Mouse (Mus musculus) stomach, embryonic 15.5 days (tissue): ENCODE measurements around the gene B4galt1. TPM values are rescaled to one million over a fixed set of nuclear protein-coding genes. Genes with fewer than 3 reads are reported as not detected.

Experiments
- ATAC-seq: fragments of 200-750 bp; cut with Nextera tagmentation; 2 replicates; pipeline ENCODE4 v1.8.0; 2017; ENCODE audit warnings: low read depth, moderate number of reproducible peaks, moderate TSS enrichment; ENCODE audit not compliant: insufficient read depth, low FRiP score
- H3K27ac ChIP-seq: fragments of 300-500 bp; sonication (generic); 2 replicates; pipeline ENCODE4 v1.5.1; 2015; ENCODE audit warnings: mild to moderate bottlenecking, inconsistent platforms
- H3K27me3 ChIP-seq: fragments of 300-500 bp; sonication (generic); replicated peaks from 2 replicates; pipeline ENCODE4 v1.6.1; 2015; ENCODE audit warnings: inconsistent platforms
- H3K36me3 ChIP-seq: fragments of 300-500 bp; sonication (generic); 2 replicates; pipeline ENCODE4 v1.6.1; 2015; ENCODE audit warnings: inconsistent platforms
- H3K4me1 ChIP-seq: fragments of 300-500 bp; sonication (generic); 2 replicates; pipeline ENCODE4 v1.6.1; 2015; ENCODE audit warnings: inconsistent platforms
- H3K4me2 ChIP-seq: fragments of 300-500 bp; sonication (generic); 2 replicates; pipeline ENCODE4 v1.6.1; 2015; ENCODE audit warnings: mild to moderate bottlenecking, inconsistent platforms
- H3K4me3 ChIP-seq: fragments of 300-500 bp; sonication (generic); replicated peaks from 2 replicates; pipeline ENCODE4 v1.5.1; 2015; ENCODE audit warnings: inconsistent platforms
- H3K9ac ChIP-seq: fragments of 300-500 bp; sonication (generic); 2 replicates; pipeline ENCODE4 v1.6.1; 2015; ENCODE audit warnings: inconsistent platforms
- H3K9me3 ChIP-seq: fragments of 300-500 bp; sonication (generic); 2 replicates; pipeline ENCODE4 v1.6.1; 2016; ENCODE audit warnings: inconsistent platforms
- WGBS: fragments of 180-500 bp; shearing (Covaris S2); methylation state at CpG from one replicate; pipeline ENCODE4 v1.1.7; 2015; 5-methylcytosine and 5-hydroxymethylcytosine counted together
- polyA plus RNA-seq: library from polyadenylated mRNA; unstranded; fragments of >200 nt; fragmentation: Nextera tagmentation; extraction: Ambion mirVana; gene quantifications from 2 replicates; pipeline ENCODE4 v1.2.1, GENCODE M21; 2015

Gene B4galt1
- polyA plus RNA-seq, 1 experiment from 2014 or later: 47.2 TPM

DNA sequence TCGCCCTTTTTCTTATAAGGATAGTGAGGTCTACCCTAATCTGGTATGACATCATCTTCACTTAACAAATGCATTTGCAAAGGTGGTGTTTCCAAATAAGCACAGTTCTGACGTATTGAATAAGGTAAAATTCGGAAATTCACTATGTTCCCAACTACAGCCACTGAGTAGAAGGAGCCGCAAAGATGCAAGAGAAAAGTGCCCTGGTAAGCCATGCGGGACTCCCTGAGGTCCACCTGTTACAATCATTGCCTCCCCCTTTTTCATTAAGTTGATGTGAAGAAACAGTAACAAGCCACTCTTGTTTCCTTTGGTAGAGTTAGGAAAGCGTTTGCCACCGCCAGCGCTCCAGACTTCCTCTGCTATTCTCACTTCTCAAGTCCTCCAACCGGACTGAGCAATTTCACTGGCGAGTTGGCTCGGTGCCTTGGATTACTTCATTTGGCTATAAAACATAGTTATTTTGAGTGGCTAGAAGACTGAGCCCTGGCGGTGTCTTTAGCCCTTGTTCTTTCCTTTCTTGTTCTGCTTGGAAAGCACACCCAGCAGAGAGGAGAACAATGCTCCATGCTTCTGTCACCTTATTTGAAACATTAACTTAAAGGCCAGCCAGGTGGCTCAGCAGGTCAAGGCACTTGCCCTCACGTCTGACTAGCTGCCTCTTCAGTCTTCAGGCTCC, 14.9 kb upstream of the B4galt1 start:
- Histone ChIP-seq H3K4me3 (no peak overlapping the region), H3K27ac (0 out of 2 replicates have a peak overlapping the region, but pooled peaks have one; percentile 8), H3K4me2 (no peak overlapping the region), H3K27me3 (no peaks in the 10 kb centered on the region), H3K9me3 (no peaks in the 10 kb centered on the region), H3K9ac (no peak overlapping the region), H3K36me3 (no peaks in the 10 kb centered on the region), H3K4me1 (peaks cover 12% of the 10 kb centered on the region)
- ATAC-seq: no peak; the same call in 1 of the 2 replicates
- 53% methylated on average over 13 of the region's 13 CpGs for WGBS

DNA sequence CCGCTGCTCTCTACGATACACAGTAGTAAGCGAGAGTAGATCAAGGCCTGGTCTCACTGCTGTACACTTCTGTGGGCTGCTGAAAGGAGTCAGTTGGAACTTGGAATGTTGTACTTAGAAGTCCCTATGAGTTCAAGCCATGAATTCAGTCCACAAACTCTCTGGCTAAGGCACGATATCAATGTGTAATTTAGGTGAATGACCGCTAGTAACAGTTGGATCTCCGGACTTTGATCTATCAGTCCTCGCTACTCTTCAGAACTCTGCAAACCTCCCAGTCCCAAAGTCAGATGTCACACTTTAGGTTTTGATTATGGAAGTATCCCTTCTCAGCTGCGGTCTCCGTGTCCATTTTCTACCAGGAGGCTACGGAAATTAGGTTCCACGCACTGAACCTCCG, 10.6 kb upstream of the B4galt1 start:
- Histone ChIP-seq H3K36me3 (no peaks in the 10 kb centered on the region), H3K4me1 (peaks cover 5% of the 10 kb centered on the region), H3K9me3 (no peaks in the 10 kb centered on the region), H3K9ac (no peak overlapping the region), H3K27ac (no peak overlapping the region), H3K4me2 (no peak overlapping the region), H3K27me3 (no peaks in the 10 kb centered on the region), H3K4me3 (no peak overlapping the region)
- 92% methylated on average over 12 of the region's 12 CpGs for WGBS
- no peak for ATAC-seq

DNA sequence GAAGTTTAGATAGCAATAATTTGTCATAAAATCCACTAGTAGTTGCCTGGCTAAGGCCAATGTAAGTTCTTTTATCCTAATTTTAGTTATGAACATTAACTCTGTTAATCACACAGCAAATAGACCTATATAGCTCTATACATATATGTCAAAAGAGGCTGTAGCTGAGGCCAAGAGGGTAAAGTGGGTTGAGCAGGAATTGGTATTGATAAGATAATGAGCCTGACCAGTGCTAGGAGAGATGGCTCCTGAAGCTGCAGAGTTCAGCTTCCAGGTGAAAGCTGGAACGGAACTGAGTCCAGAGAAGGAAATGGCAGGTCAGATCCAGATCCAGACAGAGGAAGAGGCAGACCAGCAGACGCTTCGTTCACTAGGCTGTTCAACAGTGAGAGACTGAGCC, 9.5 kb upstream of the B4galt1 start:
- Histone ChIP-seq H3K9ac (no peak overlapping the region), H3K27ac (no peak overlapping the region), H3K4me2 (no peak overlapping the region), H3K4me3 (no peak overlapping the region), H3K27me3 (no peaks in the 10 kb centered on the region), H3K36me3 (no peaks in the 10 kb centered on the region), H3K4me1 (no peaks in the 10 kb centered on the region), H3K9me3 (no peaks in the 10 kb centered on the region)
- no peak for ATAC-seq
- 74% methylated on average over 3 of the region's 3 CpGs for WGBS

DNA sequence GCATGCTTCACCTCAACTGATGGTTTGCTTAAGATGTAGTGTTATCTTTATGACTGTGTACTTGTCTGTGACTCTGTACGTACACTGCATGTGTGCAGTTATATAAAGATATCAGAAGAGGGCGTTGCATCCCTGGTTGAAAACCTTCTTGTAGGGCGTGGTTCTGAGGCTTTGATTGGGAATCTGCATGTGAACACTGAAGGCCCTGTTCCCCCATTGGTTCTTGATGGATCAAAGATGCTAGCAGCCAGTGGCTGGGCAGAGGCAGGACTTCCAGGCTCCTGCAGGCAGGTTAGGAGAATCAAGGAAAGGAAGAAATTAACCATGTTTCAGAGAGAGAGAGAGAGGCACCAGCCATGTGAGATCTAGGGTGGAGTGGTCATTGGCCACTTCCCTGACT, 7.3 kb upstream of the B4galt1 start:
- Histone ChIP-seq H3K27me3 (no peaks in the 10 kb centered on the region), H3K4me3 (no peak overlapping the region), H3K4me1 (no peaks in the 10 kb centered on the region), H3K9me3 (no peaks in the 10 kb centered on the region), H3K36me3 (no peaks in the 10 kb centered on the region), H3K9ac (no peak overlapping the region), H3K27ac (no peak overlapping the region), H3K4me2 (no peak overlapping the region)
- WGBS: 81% methylated on average over 3 of the region's 3 CpGs
- ATAC-seq: no peak

DNA sequence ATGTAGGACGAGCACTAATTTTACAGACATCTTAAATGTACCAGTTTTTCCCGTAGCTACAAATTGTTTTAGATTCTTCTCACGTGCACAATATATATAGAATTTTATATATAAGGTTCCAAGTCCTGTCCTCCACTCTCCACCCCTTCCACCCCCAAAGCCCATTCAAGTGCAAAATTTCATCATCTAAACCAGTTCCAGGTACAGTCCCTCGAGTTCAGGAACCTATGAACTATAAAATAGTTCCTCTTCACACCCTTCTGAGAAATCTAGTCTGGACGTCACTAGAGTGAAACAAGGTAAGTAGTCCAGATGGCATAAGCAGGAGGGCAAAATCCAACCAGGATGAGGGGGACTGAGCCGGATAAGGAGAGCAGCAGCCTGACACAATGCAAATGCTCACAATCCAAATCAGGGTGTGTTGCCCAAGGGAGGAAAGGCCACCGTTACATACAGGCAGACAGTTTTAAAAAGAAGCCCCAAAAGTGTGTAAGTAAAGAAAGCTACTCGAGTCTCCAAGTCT, 4.1 kb upstream of the B4galt1 start:
- H3K36me3 ChIP-seq: no peaks in the 10 kb centered on the region
- no peak overlapping the region for H3K4me3 ChIP-seq
- H3K27ac ChIP-seq: no peak overlapping the region
- no peaks in the 10 kb centered on the region for H3K9me3 ChIP-seq
- 81% methylated on average over 8 of the region's 8 CpGs for WGBS
- ATAC-seq: no peak
- H3K9ac ChIP-seq: no peak overlapping the region
- peaks cover 9% of the 10 kb centered on the region; the same call in 1 of the 2 replicates for H3K4me1 ChIP-seq
- no peaks in the 10 kb centered on the region for H3K27me3 ChIP-seq
- H3K4me2 ChIP-seq: no peak overlapping the region

DNA sequence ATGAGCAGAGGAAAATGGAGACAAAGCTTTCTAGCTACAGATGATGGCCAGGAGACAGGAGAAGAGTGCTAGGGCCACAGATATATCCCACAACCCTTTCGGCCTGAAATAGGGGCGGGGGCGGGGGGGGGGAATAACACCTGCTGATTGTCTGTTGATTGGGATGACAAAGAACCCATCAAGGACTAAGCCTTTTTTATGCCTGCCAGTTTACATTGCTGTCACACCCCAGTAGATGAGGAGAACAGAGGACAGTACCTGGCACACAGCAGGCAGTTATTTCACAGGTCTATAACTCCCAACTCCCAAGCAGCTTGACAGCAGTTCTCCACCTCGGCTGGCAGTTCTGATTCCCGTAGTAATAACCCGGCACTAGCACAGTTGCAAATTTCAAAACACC, 2.8 kb upstream of the B4galt1 start:
- Histone ChIP-seq H3K27me3 (no peaks in the 10 kb centered on the region), H3K4me3 (no peak overlapping the region), H3K36me3 (no peaks in the 10 kb centered on the region), H3K4me2 (no peak overlapping the region), H3K4me1 (peaks cover 9% of the 10 kb centered on the region; the same call in 1 of the 2 replicates), H3K9ac (no peak overlapping the region), H3K27ac (no peak overlapping the region), H3K9me3 (no peaks in the 10 kb centered on the region)
- no peak for ATAC-seq
- WGBS: 71% methylated on average over 6 of the region's 6 CpGs

DNA sequence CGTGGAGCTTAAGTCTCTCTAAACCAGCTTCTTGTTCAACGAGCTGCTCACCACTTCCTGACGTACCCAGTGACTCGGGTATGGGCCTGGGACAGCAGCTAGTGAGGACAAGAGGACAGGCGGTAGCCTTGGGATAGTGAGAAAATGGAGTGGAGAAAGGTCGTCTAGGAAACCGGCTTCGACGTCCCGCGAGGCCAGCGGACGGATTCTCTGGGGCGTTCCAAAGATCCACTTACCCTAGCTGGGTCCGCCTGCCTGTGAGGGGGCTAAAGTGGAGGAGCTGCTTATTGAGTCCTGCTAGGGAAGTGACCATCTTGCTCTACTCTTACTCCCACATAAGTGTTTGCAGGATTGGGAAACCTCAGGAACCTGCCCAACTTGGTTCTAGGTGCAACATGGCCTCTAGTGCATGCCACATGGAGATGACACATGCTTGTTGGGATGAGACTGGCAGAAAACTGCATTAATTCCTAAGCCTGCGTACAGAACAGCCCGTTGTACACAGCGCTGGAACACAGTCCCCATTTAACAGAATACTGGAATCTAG, 655 bp upstream of the B4galt1 start:
- peaks cover 25% of the 10 kb centered on the region for H3K4me1 ChIP-seq
- no peaks in the 10 kb centered on the region for H3K27me3 ChIP-seq
- H3K9ac ChIP-seq: peak overlapping the region; percentile 60
- H3K27ac ChIP-seq: peak overlapping the region; percentile 96
- no peaks in the 10 kb centered on the region for H3K9me3 ChIP-seq
- H3K4me3 ChIP-seq: peak overlapping the region; percentile 86
- H3K36me3 ChIP-seq: no peaks in the 10 kb centered on the region
- ATAC-seq: no peak; the same call in 1 of the 2 replicates
- peak overlapping the region; percentile 87 for H3K4me2 ChIP-seq
- WGBS: 11% methylated on average over 18 of the region's 18 CpGs

DNA sequence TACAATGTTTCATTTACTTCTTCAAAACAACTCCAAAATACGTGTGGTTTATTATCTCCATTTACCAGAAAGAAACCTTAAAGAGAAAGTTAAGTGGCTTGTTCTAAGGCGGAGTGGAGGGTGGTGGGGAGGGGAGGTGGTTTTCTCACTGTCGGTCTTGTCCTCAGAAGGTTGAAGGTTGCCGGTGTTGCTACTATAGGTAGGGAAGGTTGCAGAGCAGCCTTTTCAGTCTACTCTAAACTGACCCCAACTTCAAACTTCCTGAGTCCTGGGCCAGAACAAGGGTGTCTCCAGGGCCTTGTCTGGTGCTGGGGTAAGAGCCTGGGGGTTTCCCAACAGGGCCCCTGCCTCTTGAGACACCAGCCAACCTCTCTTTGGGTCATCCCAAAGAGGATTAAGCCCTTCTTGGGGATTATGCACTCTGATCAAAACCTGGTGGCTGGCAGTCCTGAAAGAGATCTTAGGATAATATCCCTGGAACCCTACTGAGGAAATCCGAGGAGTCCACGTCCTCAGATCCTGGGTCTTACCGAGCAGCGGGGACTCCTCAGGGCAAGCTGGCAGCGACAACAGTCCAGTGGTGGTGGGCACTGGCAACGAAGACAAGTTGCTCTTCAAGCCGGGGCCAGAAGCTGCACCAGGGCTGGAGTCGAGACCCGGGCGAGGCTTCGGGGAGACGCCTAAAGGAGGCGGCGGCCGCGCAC, 792 bp downstream of the B4galt1 start:
- WGBS: under 1% methylated on average over 20 of the region's 20 CpGs
- H3K4me2 ChIP-seq: peak overlapping the region; percentile 87
- H3K4me3 ChIP-seq: peak overlapping the region; percentile 86
- ATAC-seq: no peak
- H3K27ac ChIP-seq: peak overlapping the region; percentile 96
- peak overlapping the region; percentile 88 for H3K9ac ChIP-seq
- no peaks in the 10 kb centered on the region for H3K27me3 ChIP-seq
- no peaks in the 10 kb centered on the region for H3K9me3 ChIP-seq
- H3K4me1 ChIP-seq: peaks cover 29% of the 10 kb centered on the region
- no peaks in the 10 kb centered on the region for H3K36me3 ChIP-seq

DNA sequence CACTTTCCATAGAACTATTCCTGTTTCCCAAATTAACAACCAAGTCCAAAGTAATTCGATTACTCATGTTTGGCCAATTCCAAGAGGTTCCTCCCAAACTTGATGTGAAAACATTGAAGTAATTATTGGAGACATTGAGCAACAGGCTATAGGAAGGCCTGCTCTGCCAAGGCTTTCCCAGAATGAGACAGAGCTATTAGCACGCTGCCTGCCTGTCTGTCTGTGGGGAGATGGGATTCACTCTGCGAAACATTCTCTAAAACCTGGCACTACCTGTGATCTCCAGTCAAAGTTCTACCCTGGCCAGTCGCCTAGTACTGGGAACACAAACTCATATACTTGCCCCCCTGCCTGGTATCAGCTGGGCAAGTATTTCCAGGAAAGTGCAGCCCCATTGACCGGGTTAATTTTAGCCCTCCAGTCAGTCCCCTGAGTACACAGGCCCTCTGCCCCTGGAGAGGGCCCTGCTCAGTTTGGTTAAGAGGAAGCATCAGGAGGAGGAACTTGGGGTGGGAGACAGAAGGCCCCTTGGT, 1.5 kb downstream of the B4galt1 start:
- H3K4me3 ChIP-seq: peak overlapping the region; percentile 86
- 16% methylated on average over 5 of the region's 5 CpGs for WGBS
- H3K9me3 ChIP-seq: no peaks in the 10 kb centered on the region
- H3K36me3 ChIP-seq: no peaks in the 10 kb centered on the region
- peak overlapping the region; percentile 96 for H3K27ac ChIP-seq
- H3K4me2 ChIP-seq: peak overlapping the region; percentile 87
- ATAC-seq: no peak
- H3K9ac ChIP-seq: peak overlapping the region; percentile 88; the same call in 1 of the 2 replicates
- H3K4me1 ChIP-seq: peaks cover 31% of the 10 kb centered on the region
- no peaks in the 10 kb centered on the region for H3K27me3 ChIP-seq

DNA sequence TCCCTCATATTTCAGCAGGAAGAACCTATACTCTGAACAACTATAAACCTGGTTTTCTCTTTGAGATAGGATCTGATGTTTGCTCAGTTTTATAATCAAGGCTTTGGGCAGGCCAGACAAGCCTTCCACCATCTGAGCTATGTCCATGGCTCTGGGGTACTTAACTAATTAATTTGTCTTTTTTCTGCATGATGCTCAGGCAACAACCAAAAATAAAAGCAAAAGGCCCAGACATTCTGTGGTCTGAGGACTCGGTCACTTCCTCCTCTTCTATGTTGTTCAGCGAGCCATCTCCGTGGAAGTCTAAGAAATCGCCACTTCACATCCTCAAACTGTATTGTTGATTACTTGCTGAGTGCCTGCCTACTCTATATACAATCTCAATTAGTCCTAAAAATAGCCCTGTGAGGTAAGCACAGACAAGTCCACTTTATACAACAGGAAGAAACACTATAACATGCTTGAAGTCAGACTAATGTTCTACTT, 2.0 kb downstream of the B4galt1 start:
- WGBS: 27% methylated on average over 4 of the region's 4 CpGs
- peaks cover 33% of the 10 kb centered on the region for H3K4me1 ChIP-seq
- peak overlapping the region; percentile 35; the same call in 1 of the 2 replicates for H3K9ac ChIP-seq
- peak overlapping the region; percentile 96 for H3K27ac ChIP-seq
- H3K36me3 ChIP-seq: no peaks in the 10 kb centered on the region
- no peak for ATAC-seq
- H3K4me3 ChIP-seq: peak overlapping the region; percentile 86
- no peaks in the 10 kb centered on the region for H3K27me3 ChIP-seq
- peak overlapping the region; percentile 87 for H3K4me2 ChIP-seq
- H3K9me3 ChIP-seq: no peaks in the 10 kb centered on the region

DNA sequence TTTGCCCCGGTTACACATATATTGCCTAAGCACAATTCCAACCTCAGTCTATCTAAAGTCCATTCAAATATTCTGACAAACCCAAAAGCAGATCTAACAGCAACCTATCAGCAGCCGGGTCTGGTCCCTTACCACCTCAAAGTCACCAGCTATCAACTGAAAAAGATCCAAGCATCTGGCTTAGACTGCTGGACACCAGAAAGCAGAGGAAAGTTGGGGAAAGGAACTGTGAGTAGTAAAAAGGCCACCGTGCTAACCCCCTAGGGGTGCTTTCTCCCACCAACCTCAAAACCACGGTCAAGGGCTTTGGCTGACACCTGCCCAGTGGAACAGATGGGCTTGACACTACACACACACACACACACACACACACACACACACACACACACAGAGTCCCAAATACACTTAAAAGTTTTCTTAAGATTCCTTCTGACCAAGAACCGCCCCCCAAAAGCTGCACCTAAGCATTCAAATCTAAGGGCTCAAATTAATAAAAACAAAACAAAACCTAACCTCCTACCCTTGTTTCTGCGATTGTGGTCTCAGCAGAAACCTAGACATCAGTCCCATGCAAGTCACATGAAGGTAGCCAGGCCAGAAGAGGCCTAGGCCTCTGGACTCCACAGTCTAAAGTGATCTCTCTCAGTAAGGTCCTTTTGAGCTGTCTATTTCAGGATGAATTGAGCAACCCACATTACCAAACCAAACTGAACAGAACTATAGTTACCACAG, 2.6 kb downstream of the B4galt1 start:
- no peak for ATAC-seq
- Histone ChIP-seq H3K36me3 (no peaks in the 10 kb centered on the region), H3K27ac (peak overlapping the region; percentile 96), H3K9ac (peak overlapping the region; percentile 35; the same call in 1 of the 2 replicates), H3K4me2 (peak overlapping the region; percentile 87), H3K4me3 (peak overlapping the region; percentile 86), H3K27me3 (no peaks in the 10 kb centered on the region), H3K4me1 (peaks cover 39% of the 10 kb centered on the region), H3K9me3 (no peaks in the 10 kb centered on the region)
- 59% methylated on average over 6 of the region's 6 CpGs for WGBS
